In the genomic region with DNA sequence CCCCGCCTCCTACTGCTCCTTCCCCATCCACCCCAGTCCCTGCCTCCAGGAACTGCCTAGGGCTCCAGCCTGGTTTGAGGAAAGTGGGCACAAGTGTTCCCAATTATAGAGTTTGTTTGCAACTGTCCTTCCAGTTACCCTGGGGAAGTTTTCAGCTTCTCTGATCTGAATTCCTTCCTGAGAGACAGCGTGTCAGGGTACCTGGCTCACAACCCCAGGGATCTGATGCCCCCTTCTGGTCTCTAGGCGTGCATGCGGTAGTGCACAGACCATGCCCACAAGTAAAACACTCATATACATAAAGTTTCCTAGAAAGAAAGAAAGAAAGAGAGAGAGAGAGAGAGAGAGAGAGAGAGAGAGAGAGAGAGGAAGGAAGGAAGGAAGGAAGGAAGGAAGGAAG, we compare ENCODE assay signal across 13 mouse cellular contexts. TPM values are rescaled to one million over a fixed set of nuclear protein-coding genes. Genes with fewer than 3 reads are reported as not detected.
DNase-seq lines count a peak whose midpoint lies in the region; TF ChIP-seq lines count a peak whose summit lies in the region.
"Had no signal": no experiment of that assay in that cellular context is flagged by ENCODE, and none has a peak within 500 bp of the region (broad histone marks: within the 10 kb centered on the region; RNA-seq: fewer than 3 reads in every experiment).

No protein-coding gene starts in this region.

- WGBS in liver, adult 2 months, result 57% methylated on average over 4 of the region's 4 CpGs
- 31% methylated on average over 4 of the region's 4 CpGs for WGBS in hindbrain, embryonic 10.5 days

- H3K4me3 ChIP-seq in gastrocnemius, adult 2 months, result no peak overlapping the region
- H3K4me3 ChIP-seq in liver, adult 2 months (ENCODE audit: insufficient read depth, low read depth, low read length), result no peak overlapping the region
- H3K4me3 ChIP-seq in hindbrain, embryonic 10.5 days, result no peak overlapping the region
- H3K4me3 ChIP-seq: forebrain, embryonic 12.5 days; midbrain, embryonic 15.5 days had no signal

- intact Hi-C loops in gastrocnemius, adult 2 months (cut with DNase I), result no loop called here
- intact Hi-C loops in gastrocnemius, postnatal 36 days (cut with DNase I), result no loop called here

- TF ChIP-seq CTCF in gastrocnemius, adult 2 months (IDR thresholded peaks at IDR 0.05), result peak; percentile 40; the same call in 1 of the 2 replicates
- TF ChIP-seq CTCF in liver, adult 2 months (IDR thresholded peaks at IDR 0.05; ENCODE audit: low read depth, low read length), result peak; percentile 84

- no peaks in the 10 kb centered on the region for H3K79me2 ChIP-seq in liver, adult 2 months (ENCODE audit: control insufficient read depth, insufficient read depth, low read length)

- peaks cover 5% of the 10 kb centered on the region for H3K4me1 ChIP-seq in liver, adult 2 months (ENCODE audit: control insufficient read depth, insufficient read depth, low read length)
- peaks cover 34% of the 10 kb centered on the region for H3K4me1 ChIP-seq in hindbrain, embryonic 10.5 days (replicated peaks)

- no peak overlapping the region for H3K27ac ChIP-seq in gastrocnemius, adult 2 months
- no peak overlapping the region for H3K27ac ChIP-seq in liver, adult 2 months (replicated peaks; ENCODE audit: insufficient read depth, low read depth, low read length)
- H3K27ac ChIP-seq in hindbrain, embryonic 10.5 days, result no peak overlapping the region
- H3K27ac ChIP-seq: forebrain, embryonic 12.5 days; midbrain, embryonic 15.5 days had no signal

- no peaks in the 10 kb centered on the region for H3K36me3 ChIP-seq in liver, adult 2 months (ENCODE audit: control insufficient read depth, insufficient read depth, low read length)
- no peaks in the 10 kb centered on the region for H3K36me3 ChIP-seq in hindbrain, embryonic 10.5 days
- H3K36me3 ChIP-seq: forebrain, embryonic 12.5 days; midbrain, embryonic 15.5 days had no signal

- H3K27me3 ChIP-seq in liver, adult 2 months (ENCODE audit: control insufficient read depth, insufficient read depth, low read length), result no peaks in the 10 kb centered on the region
- peaks cover 10% of the 10 kb centered on the region; the same call in 1 of the 2 replicates for H3K27me3 ChIP-seq in hindbrain, embryonic 10.5 days (ENCODE audit: insufficient read depth, poor library complexity, severe bottlenecking)
- H3K27me3 ChIP-seq: midbrain, embryonic 15.5 days had no signal

- no peak for DNase-seq in gastrocnemius, adult 2 months
- DNase-seq in gastrocnemius, postnatal 36 days, result no peak
- peak; percentile 43 for DNase-seq in liver, adult 2 months (ENCODE audit: extremely low read depth, low read depth, low spot score)
- DNase-seq in liver (no peak), A20 (ENCODE audit: low read depth, low spot score) (peak; percentile 50), ZHBTc4 (ENCODE audit: low read depth, low spot score) (peak; percentile 62), MN1 (ENCODE audit: low spot score) (no peak)
- no peak for DNase-seq in hindbrain, embryonic 10.5 days (ENCODE audit: low spot score)
- DNase-seq: kidney, postnatal 10 days; thymus, adult 2 months had no signal

- no peak overlapping the region for H3K9ac ChIP-seq in liver, adult 2 months (ENCODE audit: low read depth, low read length)
- H3K9ac ChIP-seq: forebrain, embryonic 12.5 days; midbrain, embryonic 15.5 days had no signal

- peaks cover 10% of the 10 kb centered on the region for H3K9me3 ChIP-seq in hindbrain, embryonic 10.5 days
- H3K9me3 ChIP-seq: midbrain, embryonic 15.5 days had no signal

- TF ChIP-seq POLR2A in liver, adult 2 months (IDR thresholded peaks at IDR 0.05; ENCODE audit: extremely low read depth, insufficient read depth, low read length), result no peak

RNA-seq across cellular contexts. Expression of a gene that starts 1.2 kb away (rescaled TPM):
- total RNA-seq in gastrocnemius, adult 2 months (2021), result 100 to 1,000 TPM in 1 of 2 experiments, 10 to 100 TPM in 1; 31.1 to 100 TPM
- 10 to 100 TPM; 23.1 to 57.4 TPM for total RNA-seq in gastrocnemius, postnatal 36 days (2021)
- total RNA-seq in liver, adult 2 months (2014; rRNA removed), result under 0.01 and 0.46 TPM in 2 replicates
- 0.09 and 0.12 TPM in 2 replicates for polyA plus RNA-seq in liver, adult 2 months (2012; rRNA removed)
- not detected in 2 replicates for polyA plus RNA-seq in hindbrain, embryonic 10.5 days (2016; fragmentation: Nextera tagmentation; extraction: Ambion mirVana)
- total RNA-seq: hematopoietic stem cell, adult 5-6 weeks had no signal

RNA-seq across cellular contexts. Expression of a gene that starts 30.4 kb away (rescaled TPM):
- not detected for total RNA-seq in gastrocnemius, adult 2 months (2021)
- not detected for total RNA-seq in gastrocnemius, postnatal 36 days (2021)
- total RNA-seq in liver, adult 2 months (2014; rRNA removed), result 1.4 and 1.7 TPM in 2 replicates
- 4.1 and 4.5 TPM in 2 replicates for polyA plus RNA-seq in liver, adult 2 months (2012; rRNA removed)
- polyA plus RNA-seq in hindbrain, embryonic 10.5 days (2016; fragmentation: Nextera tagmentation; extraction: Ambion mirVana), result not detected in 2 replicates
- total RNA-seq: hematopoietic stem cell, adult 5-6 weeks had no signal
- polyA plus RNA-seq: forebrain, embryonic 12.5 days; midbrain, embryonic 15.5 days had no signal

Comparison
In these comparisons a context has a peak if more than half of its experiments do, and no peak if none do; other contexts are left out.
1. DNase-seq: peak in liver, adult 2 months (single experiment), A20 (single experiment) and ZHBTc4 (single experiment); none in gastrocnemius, adult 2 months (single experiment), gastrocnemius, postnatal 36 days (0 of 2), liver (single experiment), MN1 (single experiment) and hindbrain, embryonic 10.5 days (single experiment).
2. RNA of a gene that starts 1.2 kb away (total RNA-seq): 31.1 to 100 TPM in gastrocnemius, adult 2 months and 23.1 to 57.4 TPM in gastrocnemius, postnatal 36 days; under 0.01 to 0.46 TPM in liver, adult 2 months; every median in the first group is over 10 times any median in the second.